Mouse (Mus musculus): Measurements from ENCODE around the gene Miip. TPM values are rescaled to one million over a fixed set of nuclear protein-coding genes. Genes with fewer than 3 reads are reported as not detected.

Gene Miip
- total RNA-seq, 1 experiment: 6.3 TPM

DNA sequence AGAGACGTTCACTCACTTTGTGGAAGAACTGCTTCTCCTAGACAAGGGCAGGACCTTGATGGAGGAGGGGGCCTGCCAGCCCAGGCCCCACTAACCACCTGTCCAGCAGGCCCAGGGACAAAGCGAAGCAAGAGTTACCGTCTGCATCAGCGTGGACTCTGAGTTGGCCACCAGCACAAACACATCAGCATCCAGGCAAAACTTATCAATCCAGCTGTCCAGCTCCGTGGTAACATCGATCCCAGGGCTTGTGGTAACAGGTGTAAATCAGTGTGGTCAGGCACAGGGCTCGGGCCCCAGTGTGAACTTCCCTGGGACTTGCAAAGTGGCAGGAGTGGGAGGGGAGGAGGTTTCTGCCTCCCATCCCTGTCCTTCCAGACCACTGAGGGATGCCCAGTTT lies 18.7 kb upstream of the Miip start:
- H3K9me3 ChIP-seq (ENCODE audit: control insufficient read depth, insufficient read depth, low read depth, low read length): no peaks in the 10 kb centered on the region

DNA sequence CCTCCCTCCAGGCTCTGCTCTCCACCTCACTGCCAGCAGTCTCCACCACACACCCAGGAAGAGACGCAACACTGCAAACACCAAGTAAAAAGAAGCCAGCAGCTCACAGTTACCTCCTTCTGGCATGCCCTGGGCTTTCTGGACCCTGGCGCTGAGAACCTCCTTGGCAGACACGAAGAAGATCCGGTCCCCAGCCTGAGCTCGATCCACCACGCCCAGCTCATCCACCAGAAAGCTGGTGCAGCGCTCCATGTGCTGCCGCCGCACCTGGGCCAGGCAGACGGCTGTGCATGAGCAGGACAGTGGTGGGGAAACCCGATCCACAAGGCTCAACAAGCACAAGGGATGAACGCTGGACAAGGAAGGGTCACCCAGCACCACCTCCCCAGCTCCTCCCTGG lies 17.5 kb upstream of the Miip start:
- TF ChIP-seq CHD2 (IDR thresholded peaks at IDR 0.05; ENCODE audit: low read depth, low read length): no peak
- no peak for TF ChIP-seq MAFK (IDR thresholded peaks at IDR 0.05; ENCODE audit: insufficient read depth, low read depth, low read length)
- TF ChIP-seq ZC3H11A (IDR thresholded peaks at IDR 0.05; ENCODE audit: borderline replicate concordance, low read depth, low read length): no peak
- TF ChIP-seq HCFC1 (IDR thresholded peaks at IDR 0.05; ENCODE audit: borderline replicate concordance, insufficient read depth, low read length): no peak
- TF ChIP-seq ZNF384 (IDR thresholded peaks at IDR 0.05; ENCODE audit: low read depth, low read length): no peak
- Histone ChIP-seq H3K9me3 (ENCODE audit: control insufficient read depth, insufficient read depth, low read depth, low read length) (no peaks in the 10 kb centered on the region), H3K4me1 (ENCODE audit: control insufficient read depth in 2 of 2, insufficient read depth in 2 of 2, low read length in 2 of 2, poor library complexity in 1 of 2) (no peaks in the 10 kb centered on the region), H3K9ac (ENCODE audit: insufficient read depth, low read depth, low read length, poor library complexity, severe bottlenecking) (no peak overlapping the region), H3K36me3 (ENCODE audit: control insufficient read depth, insufficient read depth, low read length, poor library complexity, severe bottlenecking) (peaks cover 45% of the 10 kb centered on the region), H3K27ac (ENCODE audit: insufficient read depth, low read depth, low read length, poor library complexity, severe bottlenecking) (no peak overlapping the region), H3K4me3 (ENCODE audit: insufficient read depth in 1 of 2, low read depth in 1 of 2, low read length in 2 of 2, poor library complexity in 1 of 2, severe bottlenecking in 1 of 2) (no peak overlapping the region)
- DNase-seq (ENCODE audit: low read depth, low spot score): no peak
- in situ Hi-C loops (cut with MboI; ENCODE audit: low sequenced_read_pairs in 2 of 2, unreplicated experiment in 2 of 2): no loop called here

More for the DNA sequence above, 18.7 kb upstream of the Miip start:
- in situ Hi-C loops (cut with MboI; ENCODE audit: low sequenced_read_pairs in 2 of 2, unreplicated experiment in 2 of 2): no loop called here
- no peak overlapping the region for H3K27ac ChIP-seq (ENCODE audit: insufficient read depth, low read depth, low read length, poor library complexity, severe bottlenecking)
- H3K9ac ChIP-seq (ENCODE audit: insufficient read depth, low read depth, low read length, poor library complexity, severe bottlenecking): no peak overlapping the region
- peaks cover 38% of the 10 kb centered on the region for H3K36me3 ChIP-seq (ENCODE audit: control insufficient read depth, insufficient read depth, low read length, poor library complexity, severe bottlenecking)
- no peak for DNase-seq (ENCODE audit: low read depth, low spot score)
- no peaks in the 10 kb centered on the region for H3K4me1 ChIP-seq (ENCODE audit: control insufficient read depth in 2 of 2, insufficient read depth in 2 of 2, low read length in 2 of 2, poor library complexity in 1 of 2)
- no peak for TF ChIP-seq HCFC1 (IDR thresholded peaks at IDR 0.05; ENCODE audit: borderline replicate concordance, insufficient read depth, low read length)
- TF ChIP-seq ZNF384 (IDR thresholded peaks at IDR 0.05; ENCODE audit: low read depth, low read length): no peak
- no peak for TF ChIP-seq MAFK (IDR thresholded peaks at IDR 0.05; ENCODE audit: insufficient read depth, low read depth, low read length)
- TF ChIP-seq ZC3H11A (IDR thresholded peaks at IDR 0.05; ENCODE audit: borderline replicate concordance, low read depth, low read length): no peak
- TF ChIP-seq CHD2 (IDR thresholded peaks at IDR 0.05; ENCODE audit: low read depth, low read length): no peak
- no peak overlapping the region for H3K4me3 ChIP-seq (ENCODE audit: insufficient read depth in 1 of 2, low read depth in 1 of 2, low read length in 2 of 2, poor library complexity in 1 of 2, severe bottlenecking in 1 of 2)

DNA sequence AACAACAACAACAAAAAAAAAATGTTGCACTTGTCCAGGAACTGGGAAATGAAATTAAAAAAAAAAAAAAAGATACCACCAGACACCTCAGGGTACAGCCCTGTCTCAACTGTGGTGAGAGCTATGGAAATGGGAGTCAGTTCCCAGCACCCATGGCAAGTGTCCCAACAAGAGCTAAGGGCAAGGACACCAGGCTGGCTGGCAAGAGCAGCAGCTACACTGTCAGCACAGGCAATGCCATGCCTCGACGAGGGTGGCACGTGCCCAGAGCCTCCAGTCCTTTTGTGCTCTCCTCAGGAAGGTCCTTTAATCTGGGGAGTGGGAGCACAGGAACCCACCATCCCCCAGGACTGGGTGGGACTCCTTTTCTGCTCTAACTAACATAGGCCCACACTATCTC lies 15.5 kb upstream of the Miip start:
- Histone ChIP-seq H3K4me1 (ENCODE audit: control insufficient read depth in 2 of 2, insufficient read depth in 2 of 2, low read length in 2 of 2, poor library complexity in 1 of 2) (peaks cover 0 to 2% of the 10 kb centered on the region in 2 experiments; a peak in 1 of 4 replicates), H3K27ac (ENCODE audit: insufficient read depth, low read depth, low read length, poor library complexity, severe bottlenecking) (no peak overlapping the region), H3K9ac (ENCODE audit: insufficient read depth, low read depth, low read length, poor library complexity, severe bottlenecking) (no peak overlapping the region), H3K36me3 (ENCODE audit: control insufficient read depth, insufficient read depth, low read length, poor library complexity, severe bottlenecking) (peaks cover 49% of the 10 kb centered on the region), H3K4me3 (ENCODE audit: insufficient read depth in 1 of 2, low read depth in 1 of 2, low read length in 2 of 2, poor library complexity in 1 of 2, severe bottlenecking in 1 of 2) (no peak overlapping the region), H3K9me3 (ENCODE audit: control insufficient read depth, insufficient read depth, low read depth, low read length) (no peaks in the 10 kb centered on the region)
- no peak for DNase-seq (ENCODE audit: low read depth, low spot score)
- no peak for TF ChIP-seq MAFK (IDR thresholded peaks at IDR 0.05; ENCODE audit: insufficient read depth, low read depth, low read length)
- TF ChIP-seq ZNF384 (IDR thresholded peaks at IDR 0.05; ENCODE audit: low read depth, low read length): no peak
- no peak for TF ChIP-seq ZC3H11A (IDR thresholded peaks at IDR 0.05; ENCODE audit: borderline replicate concordance, low read depth, low read length)
- no peak for TF ChIP-seq CHD2 (IDR thresholded peaks at IDR 0.05; ENCODE audit: low read depth, low read length)
- in situ Hi-C loops (cut with MboI; ENCODE audit: low sequenced_read_pairs in 2 of 2, unreplicated experiment in 2 of 2): no loop called here

DNA sequence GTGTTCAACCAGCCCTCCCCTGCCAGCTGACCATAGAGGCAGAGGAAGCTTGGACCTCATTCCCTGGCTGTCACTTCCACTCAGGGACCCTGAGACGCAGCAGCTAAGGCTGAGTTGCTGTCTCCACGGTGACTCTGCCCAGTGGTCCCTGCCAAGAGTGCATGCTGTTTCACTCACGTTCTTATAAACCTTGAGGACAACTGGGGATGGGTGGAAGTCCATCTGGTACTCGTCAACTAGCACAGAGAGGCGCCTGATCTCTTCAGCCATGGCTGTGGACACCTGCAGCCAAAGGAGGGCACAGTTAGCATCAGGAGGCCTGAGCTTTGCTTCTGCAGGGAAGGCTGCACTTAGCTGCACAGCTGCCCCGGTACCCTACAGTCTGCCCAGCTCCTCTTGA lies 14.4 kb upstream of the Miip start:
- no peak overlapping the region for H3K9ac ChIP-seq (ENCODE audit: insufficient read depth, low read depth, low read length, poor library complexity, severe bottlenecking)
- H3K27ac ChIP-seq (ENCODE audit: insufficient read depth, low read depth, low read length, poor library complexity, severe bottlenecking): no peak overlapping the region

DNA sequence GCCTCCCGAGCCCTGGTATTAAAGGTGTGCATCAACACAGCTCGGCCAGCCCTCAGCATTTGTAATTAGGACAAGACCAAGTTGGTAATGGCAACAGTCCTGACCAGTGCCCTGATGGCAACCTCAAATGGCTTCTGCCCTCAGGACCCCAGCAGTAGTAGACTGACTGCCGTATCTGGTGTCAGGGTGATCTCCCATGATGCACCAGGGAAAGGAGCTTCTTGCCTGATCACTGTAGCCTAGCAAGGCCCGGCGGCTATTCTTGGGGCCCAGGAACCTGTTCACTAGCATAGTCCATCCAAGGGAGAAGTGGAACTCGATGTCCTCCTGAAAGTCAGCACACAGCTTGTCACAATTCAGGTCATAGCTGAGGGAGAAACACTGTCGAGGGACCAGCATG lies 13.2 kb upstream of the Miip start:
- in situ Hi-C loops (cut with MboI; ENCODE audit: low sequenced_read_pairs in 2 of 2, unreplicated experiment in 2 of 2): no loop called here
- TF ChIP-seq ZNF384 (IDR thresholded peaks at IDR 0.05; ENCODE audit: low read depth, low read length) (no peak), ZC3H11A (IDR thresholded peaks at IDR 0.05; ENCODE audit: borderline replicate concordance, low read depth, low read length) (no peak), MAFK (IDR thresholded peaks at IDR 0.05; ENCODE audit: insufficient read depth, low read depth, low read length) (no peak), CHD2 (IDR thresholded peaks at IDR 0.05; ENCODE audit: low read depth, low read length) (no peak), HCFC1 (IDR thresholded peaks at IDR 0.05; ENCODE audit: borderline replicate concordance, insufficient read depth, low read length) (no peak)
- H3K36me3 ChIP-seq (ENCODE audit: control insufficient read depth, insufficient read depth, low read length, poor library complexity, severe bottlenecking): peaks cover 47% of the 10 kb centered on the region
- no peak overlapping the region for H3K27ac ChIP-seq (ENCODE audit: insufficient read depth, low read depth, low read length, poor library complexity, severe bottlenecking)
- H3K4me3 ChIP-seq (ENCODE audit: insufficient read depth in 1 of 2, low read depth in 1 of 2, low read length in 2 of 2, poor library complexity in 1 of 2, severe bottlenecking in 1 of 2): no peak overlapping the region
- DNase-seq (ENCODE audit: low read depth, low spot score): no peak
- no peak overlapping the region for H3K9ac ChIP-seq (ENCODE audit: insufficient read depth, low read depth, low read length, poor library complexity, severe bottlenecking)
- no peaks in the 10 kb centered on the region for H3K9me3 ChIP-seq (ENCODE audit: control insufficient read depth, insufficient read depth, low read depth, low read length)
- H3K4me1 ChIP-seq (ENCODE audit: control insufficient read depth in 2 of 2, insufficient read depth in 2 of 2, low read length in 2 of 2, poor library complexity in 1 of 2): peaks cover 0 to 2% of the 10 kb centered on the region in 2 experiments; a peak in 1 of 4 replicates

More for the DNA sequence above, 14.4 kb upstream of the Miip start:
- no peak for TF ChIP-seq ZC3H11A (IDR thresholded peaks at IDR 0.05; ENCODE audit: borderline replicate concordance, low read depth, low read length)
- no peak for TF ChIP-seq HCFC1 (IDR thresholded peaks at IDR 0.05; ENCODE audit: borderline replicate concordance, insufficient read depth, low read length)
- no peak for DNase-seq (ENCODE audit: low read depth, low spot score)
- Histone ChIP-seq H3K4me1 (ENCODE audit: control insufficient read depth in 2 of 2, insufficient read depth in 2 of 2, low read length in 2 of 2, poor library complexity in 1 of 2) (peaks cover 0 to 2% of the 10 kb centered on the region in 2 experiments; a peak in 1 of 4 replicates), H3K9me3 (ENCODE audit: control insufficient read depth, insufficient read depth, low read depth, low read length) (no peaks in the 10 kb centered on the region), H3K36me3 (ENCODE audit: control insufficient read depth, insufficient read depth, low read length, poor library complexity, severe bottlenecking) (peaks cover 49% of the 10 kb centered on the region), H3K4me3 (ENCODE audit: insufficient read depth in 1 of 2, low read depth in 1 of 2, low read length in 2 of 2, poor library complexity in 1 of 2, severe bottlenecking in 1 of 2) (no peak overlapping the region)
- in situ Hi-C loops (cut with MboI; ENCODE audit: low sequenced_read_pairs in 2 of 2, unreplicated experiment in 2 of 2): no loop called here

All from ES-E14 (cell line).